Mouse (Mus musculus): Measurements from ENCODE around the gene Pmch. TPM values are rescaled to one million over a fixed set of nuclear protein-coding genes. Genes with fewer than 3 reads are reported as not detected.

The Pmch gene
- polyA plus RNA-seq, 1 experiment from 2014 or later, result 5.2 TPM

Other genes starting within 250 kb of the Pmch start
- 6.7 and 11.0 TPM in 2 replicates for gene Igf1, start 232.8 kb upstream of the Pmch start, polyA plus RNA-seq (2016; fragmentation: Nextera tagmentation; extraction: Ambion mirVana)
- 13.2 and 14.9 TPM in 2 replicates for gene Parpbp, start 55.9 kb downstream of the Pmch start, polyA plus RNA-seq (2016; fragmentation: Nextera tagmentation; extraction: Ambion mirVana)
- gene Nup37, start 55.9 kb downstream of the Pmch start, polyA plus RNA-seq (2016; fragmentation: Nextera tagmentation; extraction: Ambion mirVana), result 81.4 and 86.9 TPM in 2 replicates
- gene Washc3, start 110.0 kb downstream of the Pmch start, polyA plus RNA-seq (2016; fragmentation: Nextera tagmentation; extraction: Ambion mirVana), result 42.5 and 47.4 TPM in 2 replicates